Mouse (Mus musculus) kidney, adult 9 months (tissue): Measurements from ENCODE around the gene Tmem231.

Experiments used
- DNase-seq: peaks from one replicate; pipeline ENCODE4 v3.0.0; 2022

Tmem231 gene

DNA sequence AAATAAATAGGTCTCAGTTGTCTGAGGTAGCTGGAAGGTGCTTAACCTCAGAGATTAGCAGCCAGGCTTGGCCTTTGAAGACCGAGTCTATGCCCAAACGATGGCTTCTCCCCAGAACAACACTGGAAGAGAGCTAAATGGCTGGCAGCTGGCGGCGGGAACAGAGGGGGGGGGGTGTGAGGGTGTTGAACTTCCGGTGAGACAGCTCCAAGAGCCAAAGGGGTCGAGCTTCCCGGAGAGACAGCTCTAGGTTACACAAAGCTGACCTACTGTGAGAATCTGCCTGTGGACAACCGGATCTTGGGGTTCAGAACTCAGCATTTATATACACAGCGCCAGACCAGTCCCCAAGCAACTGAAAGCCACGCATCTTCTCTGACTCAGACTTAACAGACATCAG, 35.1 kb downstream of the Tmem231 start:
- no peak for DNase-seq

DNA sequence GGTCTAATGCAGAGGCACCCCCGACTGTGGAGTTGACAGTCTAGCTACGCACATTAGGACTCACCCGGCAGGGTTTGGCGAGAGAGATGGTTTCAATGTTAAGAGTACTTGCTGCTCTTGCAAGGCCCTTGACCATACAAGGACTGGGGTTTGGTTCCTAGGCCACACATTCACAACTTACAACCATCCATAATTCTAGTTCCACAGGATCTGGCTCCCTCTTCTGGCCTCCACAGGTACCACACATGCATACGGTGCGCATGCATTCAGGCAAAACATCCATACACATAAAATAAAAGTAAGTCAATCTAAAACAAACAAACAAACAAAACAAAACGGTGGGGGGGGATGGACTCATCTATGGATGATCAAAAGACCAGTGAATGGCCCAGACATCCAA, 38.7 kb downstream of the Tmem231 start:
- no peak for DNase-seq

DNA sequence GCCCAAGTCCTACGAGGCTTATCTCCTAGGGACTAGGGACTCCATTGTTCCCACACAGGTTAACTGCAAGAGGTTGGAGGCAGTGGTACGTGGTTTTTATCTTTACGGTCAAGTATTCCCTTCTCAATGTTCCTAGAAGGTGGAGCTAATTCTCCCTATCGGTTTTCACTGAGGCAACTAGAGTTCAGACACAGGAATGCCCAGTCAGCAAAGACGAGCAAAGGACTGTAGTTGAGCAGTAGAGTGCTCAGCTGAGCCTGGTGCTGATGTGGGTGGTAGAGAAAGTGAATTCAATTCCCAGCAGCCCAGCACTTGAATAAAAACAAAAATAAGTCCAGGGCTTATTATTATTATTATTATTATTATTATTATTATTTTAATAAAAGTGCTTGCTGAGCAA, 41.1 kb downstream of the Tmem231 start:
- no peak for DNase-seq

DNA sequence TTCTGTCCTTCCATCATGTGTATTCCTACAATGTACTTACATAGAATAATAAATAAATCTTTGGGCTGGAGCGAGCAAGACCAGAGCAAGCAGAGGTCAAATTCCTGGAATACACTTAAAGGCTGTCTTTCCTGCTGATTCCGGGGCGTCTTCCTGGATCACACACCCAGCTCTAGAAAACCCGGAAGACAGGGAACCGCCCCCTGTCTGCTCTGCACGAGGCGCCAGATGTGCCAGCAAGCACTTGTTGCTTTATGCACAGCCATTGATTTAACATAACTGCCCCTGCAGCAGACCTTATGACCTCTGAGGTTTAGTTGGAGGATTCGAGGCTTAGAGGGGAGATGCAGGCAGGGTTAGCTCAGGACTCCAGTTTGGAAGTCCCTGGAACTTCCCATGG, 41.7 kb downstream of the Tmem231 start:
- no peak for DNase-seq

DNA sequence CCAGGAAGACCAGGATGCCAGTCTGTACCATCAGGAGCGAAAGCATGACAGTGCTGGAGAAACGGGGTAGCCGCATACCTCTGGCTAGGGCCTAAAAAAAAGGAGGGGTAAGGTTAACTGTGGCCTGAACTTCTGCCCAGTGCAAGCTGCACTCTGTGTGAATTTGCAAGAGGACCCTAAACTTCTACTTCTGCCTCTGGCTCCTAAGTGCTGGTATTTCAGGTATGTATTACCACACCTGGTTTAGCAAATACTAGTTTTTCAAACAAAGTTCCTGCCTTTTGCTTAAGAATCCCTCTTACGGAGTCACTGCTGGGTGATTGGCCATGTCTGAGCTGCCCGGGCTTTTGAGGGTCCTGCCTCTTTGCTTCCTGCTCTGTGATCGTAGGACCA, 42.8 kb downstream of the Tmem231 start:
- no peak for DNase-seq

DNA sequence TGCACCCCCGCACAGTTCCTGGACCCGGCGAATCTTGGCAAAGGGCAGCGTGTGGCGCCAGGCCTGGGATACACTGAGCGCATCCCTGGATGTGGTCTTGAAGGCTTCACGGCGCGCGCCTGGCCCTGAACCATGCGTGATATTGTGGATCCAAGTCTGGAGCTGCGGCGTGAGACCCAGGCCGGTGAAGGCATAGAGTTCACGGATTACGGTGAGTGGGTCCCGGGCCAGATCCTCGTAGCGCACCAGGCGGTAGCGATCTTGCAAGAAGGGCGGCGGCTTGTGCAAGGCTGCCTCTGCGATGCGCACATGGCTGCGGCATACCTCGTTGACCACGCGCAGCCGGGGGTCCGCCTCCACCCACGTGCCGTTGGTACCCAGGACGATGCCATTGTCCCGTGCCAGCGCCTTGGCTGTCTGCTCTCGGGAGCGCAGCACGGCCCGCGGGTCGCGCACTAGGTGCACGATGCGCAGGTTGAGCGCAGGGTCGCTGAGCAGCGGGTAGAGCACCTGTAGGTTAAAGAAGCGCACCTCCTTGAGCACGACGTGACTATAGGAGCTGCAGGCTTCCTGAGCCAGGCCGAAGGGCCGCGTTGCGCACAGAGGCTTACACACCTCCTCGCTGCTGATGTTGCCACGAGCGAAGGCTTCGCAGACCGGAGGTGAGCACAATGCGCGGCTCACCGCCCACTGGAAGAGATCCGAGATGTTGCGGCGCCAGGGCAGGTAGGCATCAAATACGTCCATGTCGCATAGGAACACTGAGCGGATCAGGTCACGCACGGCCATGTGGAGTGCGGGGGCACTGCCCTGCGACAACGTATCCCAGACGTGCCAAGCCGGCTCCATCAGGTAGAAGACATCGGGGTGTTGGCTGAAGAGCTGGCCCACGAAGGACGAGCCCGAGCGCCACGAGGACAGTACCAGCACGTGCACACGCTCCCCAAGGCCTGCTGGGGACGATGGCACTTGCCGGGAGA, 43.5 kb downstream of the Tmem231 start:
- DNase-seq = no peak

DNA sequence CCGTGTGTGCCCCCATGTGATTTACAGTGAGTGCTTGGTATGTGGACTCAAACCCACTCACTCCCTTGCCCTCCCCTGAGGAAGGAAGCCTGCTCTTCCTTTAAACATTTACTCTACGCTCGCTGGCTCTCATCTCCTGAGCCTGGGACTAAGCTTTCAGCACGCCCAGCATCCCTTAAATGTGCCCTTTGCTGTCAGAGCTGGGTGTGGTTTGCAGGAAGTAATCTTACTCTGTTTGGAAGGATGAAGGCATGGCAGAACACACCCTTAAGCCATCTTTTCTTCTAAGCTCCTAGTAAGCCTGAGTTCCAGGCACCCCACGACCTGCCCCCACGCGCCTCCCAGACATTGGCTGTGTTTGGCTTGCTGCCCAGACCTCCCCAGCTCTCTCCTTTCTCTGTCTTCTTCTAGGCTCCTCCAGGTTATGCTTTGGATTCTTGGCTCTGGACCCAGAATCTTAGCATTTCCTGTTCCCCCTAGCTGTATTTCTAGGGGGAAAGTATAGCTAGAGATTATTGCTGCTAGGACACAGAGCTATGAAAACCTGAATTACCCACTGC, 45.5 kb downstream of the Tmem231 start:
- no peak for DNase-seq

DNA sequence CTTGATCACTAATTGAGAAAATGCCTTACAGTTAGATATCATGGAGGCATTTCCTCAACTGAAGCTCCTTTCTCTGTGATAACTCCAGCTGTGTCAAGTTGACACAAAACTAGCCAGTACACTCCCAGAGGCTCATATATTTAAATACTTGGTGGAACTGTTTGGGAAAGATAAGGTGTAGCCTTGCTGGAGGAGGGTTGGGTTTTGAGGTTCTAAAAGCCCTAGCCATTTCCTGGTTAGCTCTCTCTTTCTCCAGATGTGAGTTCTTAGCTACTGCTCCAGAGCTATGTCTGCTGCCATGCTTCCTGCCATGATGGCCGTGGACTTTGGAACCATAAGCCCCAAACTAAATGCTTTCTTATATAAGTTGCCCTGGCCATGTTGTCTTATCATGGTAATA, 46.2 kb downstream of the Tmem231 start:
- no peak for DNase-seq

DNA sequence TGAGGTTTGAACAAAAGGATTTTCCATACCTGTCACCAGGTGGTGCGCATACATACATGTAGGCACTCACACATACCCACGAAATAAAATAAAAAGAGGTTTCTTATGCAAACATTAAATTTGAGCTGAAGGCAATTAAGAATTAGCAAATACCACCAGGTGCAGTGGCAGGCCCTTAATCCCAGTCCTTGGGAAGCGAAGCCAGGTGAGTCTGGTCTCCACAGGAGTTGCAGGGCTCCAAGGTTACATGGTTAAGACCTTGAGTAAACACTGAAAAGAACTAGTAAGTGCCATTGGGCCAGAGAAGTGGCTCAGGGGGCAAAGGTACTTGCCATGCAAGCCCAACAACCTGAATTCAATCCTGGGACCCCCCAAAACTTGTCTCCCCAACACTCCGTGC, 50.1 kb downstream of the Tmem231 start:
- no peak for DNase-seq

DNA sequence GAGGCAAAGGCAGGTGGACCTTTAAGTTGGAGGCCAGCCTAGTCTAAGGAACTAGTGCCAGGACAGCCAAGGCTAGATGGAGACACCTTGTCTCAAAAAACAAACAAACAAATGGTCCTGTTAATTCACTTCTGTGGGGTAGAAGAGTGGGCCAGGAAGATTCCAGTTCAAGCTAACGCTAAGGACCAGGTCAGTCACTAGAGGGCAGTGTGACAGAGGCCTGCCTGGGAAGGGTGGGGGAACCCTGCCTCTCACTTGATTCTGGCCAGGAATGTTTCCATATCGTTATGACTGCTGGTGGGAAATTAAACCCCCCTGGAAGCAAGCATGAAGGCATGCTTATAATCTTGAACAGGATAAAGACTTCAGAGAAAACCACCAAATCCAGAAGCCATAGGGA, 52.1 kb downstream of the Tmem231 start:
- DNase-seq = peak; percentile 46

DNA sequence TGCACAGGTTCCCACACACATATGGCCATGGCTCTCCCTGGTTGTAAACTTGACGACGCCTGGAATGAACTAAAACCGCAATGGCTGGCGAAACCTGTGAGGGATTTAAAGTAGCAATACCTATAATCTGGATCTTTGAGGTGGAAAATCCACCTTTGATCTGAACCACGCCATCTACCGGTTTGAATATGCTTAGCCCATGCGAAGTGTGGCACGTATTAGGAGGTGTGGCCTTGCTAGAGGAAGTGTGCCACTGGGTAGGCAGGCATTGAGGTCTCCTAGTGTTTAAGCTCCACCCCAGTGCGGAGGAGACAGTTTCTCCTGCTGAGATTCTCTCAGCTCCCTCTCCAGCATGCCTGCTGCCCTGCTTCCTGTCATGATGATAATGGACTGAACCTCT, 56.0 kb downstream of the Tmem231 start:
- no peak for DNase-seq

DNA sequence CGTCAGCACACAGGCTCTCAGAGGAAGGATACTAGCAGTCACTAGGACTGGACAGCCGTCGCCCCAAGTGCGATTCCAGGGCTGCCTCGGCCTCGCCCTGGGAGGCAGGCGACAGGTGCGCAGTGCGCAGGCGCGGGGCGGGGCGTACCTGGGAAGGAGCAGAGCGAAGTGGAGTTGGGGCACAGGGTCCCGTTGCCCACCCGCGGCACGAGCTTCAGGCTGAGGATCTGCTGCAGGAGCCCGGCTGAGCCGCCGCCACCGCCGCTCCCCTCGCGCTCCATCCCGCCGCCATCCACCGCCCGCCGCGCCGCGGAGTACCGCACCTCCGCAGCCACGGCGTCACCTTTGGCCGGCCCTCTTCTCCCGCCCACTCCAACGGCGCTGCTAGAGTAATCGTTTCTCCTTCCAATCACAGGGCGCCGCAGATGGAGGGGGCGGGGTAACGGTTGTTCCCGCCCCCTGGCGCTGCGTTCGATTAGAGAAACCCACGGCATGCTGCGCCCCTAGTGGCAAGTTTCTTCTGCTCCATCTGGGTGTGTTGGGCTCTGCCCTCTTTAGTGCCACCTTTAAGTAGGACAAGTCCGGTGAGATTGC, 57.2 kb downstream of the Tmem231 start, which contains the start of gene Tmem170:
TSS of gene Tmem170 (minus strand) at position 396 of the 594 bp plus-strand sequence.
- peak; percentile 99 for DNase-seq

DNA sequence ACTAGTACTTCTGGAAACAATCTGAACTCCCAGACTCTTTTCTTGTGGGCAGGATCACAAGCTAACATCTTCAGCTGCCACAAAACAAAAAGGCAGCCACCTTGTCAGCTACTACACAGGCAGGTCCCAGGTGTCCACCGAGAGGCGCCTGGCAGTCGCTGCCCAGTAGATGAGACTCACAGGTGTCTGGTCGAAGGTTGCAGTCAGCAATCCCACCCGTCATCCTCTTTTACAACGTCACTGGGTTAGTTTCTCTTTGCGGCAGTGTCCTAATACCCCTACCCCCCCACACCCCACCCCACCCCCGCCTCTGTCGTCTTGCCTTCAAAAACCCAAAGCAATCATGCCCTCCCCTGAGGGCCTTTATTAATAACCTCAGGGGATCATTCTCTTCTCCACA, 57.9 kb downstream of the Tmem231 start:
- DNase-seq = no peak

DNA sequence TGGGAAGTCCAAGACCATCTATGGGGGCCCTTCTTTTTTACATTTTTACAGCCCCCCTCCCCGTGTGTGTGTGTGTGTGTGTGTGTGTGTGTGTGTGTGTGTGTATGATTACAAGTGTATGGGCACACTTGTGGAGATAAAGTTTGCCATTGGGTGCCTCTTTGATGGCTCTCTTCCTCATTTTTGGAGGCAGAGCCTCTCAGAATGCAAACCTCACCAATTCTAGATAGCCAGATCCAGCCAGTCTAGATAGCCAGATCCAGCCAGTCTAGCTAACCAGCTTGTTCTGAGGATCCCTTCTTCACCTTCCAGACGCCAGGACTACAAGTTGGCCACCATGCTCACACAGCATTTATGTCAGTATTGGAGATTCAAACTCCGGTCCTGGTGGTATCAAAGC, 62.4 kb downstream of the Tmem231 start:
- no peak for DNase-seq

DNA sequence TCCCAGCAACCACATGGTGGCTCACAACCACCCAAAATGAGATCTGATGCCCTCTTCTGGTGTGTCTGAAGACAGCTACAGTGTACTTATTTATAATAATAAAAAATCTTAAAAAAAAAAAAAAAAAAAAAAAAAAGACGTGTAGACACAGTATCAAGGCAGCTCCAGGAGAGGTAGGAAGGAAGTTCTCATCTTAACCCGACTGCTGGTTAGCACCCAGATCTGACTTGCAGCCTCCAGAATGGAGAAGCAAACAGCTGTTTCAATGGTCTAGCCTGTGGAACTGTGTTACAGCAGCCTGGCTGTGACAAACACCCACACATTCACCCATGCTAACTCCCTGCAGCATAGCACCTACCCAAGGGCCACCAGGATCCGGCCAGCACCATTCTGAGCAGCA, 63.3 kb downstream of the Tmem231 start:
- DNase-seq = no peak

DNA sequence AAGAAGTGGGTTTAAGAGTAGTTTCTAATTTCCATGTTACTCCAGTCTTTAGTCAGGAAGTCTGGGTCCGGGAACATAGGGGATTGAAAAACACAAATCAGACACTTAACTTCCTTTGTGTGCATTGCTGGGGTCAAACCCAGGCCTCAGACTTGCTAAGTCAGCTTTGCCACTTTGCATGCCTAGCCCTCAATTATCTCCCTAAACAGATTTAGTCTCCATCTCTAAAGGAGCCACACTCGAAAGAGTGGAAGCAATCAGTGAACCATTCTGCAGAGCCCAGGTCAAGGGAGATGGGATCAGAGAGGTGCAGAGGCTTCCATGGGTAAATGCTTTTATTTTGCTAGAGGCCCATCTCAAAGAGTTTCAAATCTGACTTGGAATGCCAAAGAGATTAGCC, 65.0 kb downstream of the Tmem231 start:
- DNase-seq = no peak

DNA sequence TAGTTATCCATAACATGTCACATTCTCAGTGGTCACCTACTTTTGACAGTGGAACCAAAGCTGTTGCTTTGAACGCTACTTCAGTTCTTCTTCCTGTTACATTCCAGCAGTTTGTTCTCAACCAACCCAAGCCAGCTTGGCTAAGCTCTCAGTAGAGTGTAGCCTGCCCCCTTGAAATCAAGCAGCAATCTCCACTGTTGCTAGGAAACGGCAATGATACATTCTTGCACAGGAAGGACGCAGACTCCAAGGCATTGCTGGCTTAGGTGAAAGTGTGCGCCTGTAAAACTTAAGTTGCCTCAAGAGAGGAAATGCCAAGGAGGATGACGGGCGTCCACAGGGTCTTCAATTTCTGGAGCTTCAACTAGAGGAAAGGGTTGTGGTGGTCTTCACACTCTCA, 67.8 kb downstream of the Tmem231 start:
- peak; percentile 44 for DNase-seq

DNA sequence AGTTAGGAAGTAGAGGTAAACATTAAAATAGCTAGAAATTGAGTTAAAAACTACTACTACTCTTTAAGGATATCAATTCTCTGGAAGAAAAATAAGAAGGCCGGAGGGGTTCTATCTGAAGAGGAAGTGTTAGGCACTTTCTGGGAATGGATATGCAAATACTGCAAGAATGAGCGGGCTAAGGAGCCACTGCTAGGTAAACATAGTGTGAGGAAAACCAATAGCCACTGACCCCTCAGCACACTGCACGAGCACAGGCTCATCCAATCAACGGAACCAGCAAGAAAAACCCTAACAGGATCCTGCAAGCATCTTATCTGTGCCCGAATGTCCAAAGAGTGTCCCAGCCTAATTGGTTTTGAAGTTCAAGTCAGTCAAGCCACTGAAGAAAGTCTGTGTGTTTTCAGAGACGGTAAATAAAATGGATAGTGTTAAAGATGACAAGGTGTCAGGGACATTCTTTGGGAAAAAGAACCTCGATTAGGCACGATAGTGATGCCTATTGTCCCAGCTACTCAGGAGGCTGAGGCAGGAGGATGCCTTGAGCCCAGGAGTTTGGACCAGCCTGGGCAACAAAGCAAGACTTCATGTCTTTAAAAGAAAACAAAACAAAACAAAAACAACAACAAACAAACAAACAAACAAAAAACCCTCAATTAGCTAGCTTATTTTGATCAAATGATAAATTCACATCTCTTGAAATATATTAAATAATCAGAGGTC, 68.4 kb downstream of the Tmem231 start:
- DNase-seq = no peak

DNA sequence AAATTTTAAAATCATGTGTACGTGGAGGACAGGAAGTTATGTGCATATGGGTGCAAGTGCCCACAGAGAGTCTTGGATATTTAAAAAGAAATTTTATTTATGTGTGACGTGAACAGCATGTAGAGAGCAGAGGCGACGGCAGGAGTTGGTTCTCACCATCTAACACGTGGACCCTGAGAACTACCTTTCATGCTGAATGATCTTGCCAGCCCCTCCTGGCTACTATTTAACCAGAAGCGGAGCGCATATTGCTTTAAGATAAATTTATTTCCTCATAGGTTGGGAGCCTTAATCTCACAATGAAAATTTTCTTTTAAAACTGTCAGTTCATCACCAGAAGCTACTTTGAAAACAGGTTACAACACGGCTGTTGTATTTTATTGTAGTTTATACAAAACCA, 69.0 kb downstream of the Tmem231 start:
- DNase-seq = no peak

DNA sequence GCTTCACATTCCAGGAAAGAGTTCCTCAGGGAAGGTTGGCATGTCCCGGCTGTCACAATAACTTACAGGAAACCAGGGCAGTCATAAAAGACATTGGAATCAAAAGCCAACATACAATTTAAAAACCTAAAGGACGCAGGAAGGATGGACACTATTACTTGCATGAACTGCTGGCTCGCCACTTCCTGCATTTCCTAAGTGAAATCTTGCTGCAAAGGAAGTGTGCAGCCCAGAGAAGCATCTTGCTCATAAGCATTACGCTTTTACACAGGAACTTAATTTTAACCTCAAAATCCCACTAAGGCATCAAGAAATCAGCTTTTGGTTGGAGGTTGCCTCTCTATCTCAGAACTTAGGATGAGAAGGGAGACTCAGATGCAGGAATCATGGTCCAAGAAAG, 70.4 kb downstream of the Tmem231 start:
- no peak for DNase-seq
